Mouse (Mus musculus): ENCODE results near the gene Coro7. TPM values are rescaled to one million over a fixed set of nuclear protein-coding genes. Genes with fewer than 3 reads are reported as not detected.
"Not testable (repeated sequence)": the region's sequence is repeated elsewhere in the genome, so short reads cannot be mapped to it uniquely, and the experiment has no call there.

Coro7 gene
- total and polyA plus RNA-seq, 2 experiments from 2014 or later: 9.9 to 17.8 TPM

GRCm38 (mm10) chr16:4689371-4689770, 9.8 kb upstream of the Coro7 start:
- peak; percentile 8; the same call in 1 of the 2 replicates for TF ChIP-seq CTCF (IDR thresholded peaks at IDR 0.05; ENCODE audit: low read depth)
- H3K4me2 ChIP-seq (ENCODE audit: low read depth, low read length); DNase-seq (ENCODE audit: low spot score); H3K4me3 ChIP-seq (ENCODE audit: low read depth, low read length); H3K9ac ChIP-seq (replicated peaks; ENCODE audit: low read depth, low read length); H3K4me1 ChIP-seq (ENCODE audit: control insufficient read depth, insufficient read depth); ATAC-seq (ENCODE audit: insufficient read depth, low read depth); H3K27ac ChIP-seq (ENCODE audit: low read depth); H3K9me3 ChIP-seq (replicated peaks; ENCODE audit: control insufficient read depth, low read length); H3K27me3 ChIP-seq (ENCODE audit: control insufficient read depth, insufficient read depth, low read length): not testable (repeated sequence)
- peaks cover 68% of the 10 kb centered on the region for H3K36me3 ChIP-seq (replicated peaks; ENCODE audit: control insufficient read depth, insufficient read depth, low read length)
- 94% methylated on average over 4 of the region's 4 CpGs for whole genome bisulfite sequencing

- Histone ChIP-seq H3K4me3 (ENCODE audit: low read depth, low read length) (peak overlapping the region; percentile 63), H3K4me1 (ENCODE audit: control insufficient read depth, insufficient read depth) (peaks cover 9% of the 10 kb centered on the region; the same call in 1 of the 2 replicates), H3K36me3 (replicated peaks; ENCODE audit: control insufficient read depth, insufficient read depth, low read length) (peaks cover 22% of the 10 kb centered on the region), H3K9me3 (replicated peaks; ENCODE audit: control insufficient read depth, low read length) (no peaks in the 10 kb centered on the region), H3K9ac (replicated peaks; ENCODE audit: low read depth, low read length) (peak overlapping the region; percentile 69), H3K27ac (ENCODE audit: low read depth) (peak overlapping the region; percentile 77), H3K4me2 (ENCODE audit: low read depth, low read length) (peak overlapping the region; percentile 86), H3K27me3 (ENCODE audit: control insufficient read depth, insufficient read depth, low read length) (no peaks in the 10 kb centered on the region)
- 2% methylated on average over 9 of the region's 9 CpGs for WGBS
- ATAC-seq (ENCODE audit: insufficient read depth, low read depth) (no peak), DNase-seq (ENCODE audit: low spot score) (no peak)
- TF ChIP-seq CTCF (IDR thresholded peaks at IDR 0.05; ENCODE audit: low read depth) (no peak), EP300 (IDR thresholded peaks at IDR 0.05; ENCODE audit: low read depth) (no peak)
Measured at GRCm38 (mm10) chr16:4684457-4684791, 4.8 kb upstream of the Coro7 start.

DNA sequence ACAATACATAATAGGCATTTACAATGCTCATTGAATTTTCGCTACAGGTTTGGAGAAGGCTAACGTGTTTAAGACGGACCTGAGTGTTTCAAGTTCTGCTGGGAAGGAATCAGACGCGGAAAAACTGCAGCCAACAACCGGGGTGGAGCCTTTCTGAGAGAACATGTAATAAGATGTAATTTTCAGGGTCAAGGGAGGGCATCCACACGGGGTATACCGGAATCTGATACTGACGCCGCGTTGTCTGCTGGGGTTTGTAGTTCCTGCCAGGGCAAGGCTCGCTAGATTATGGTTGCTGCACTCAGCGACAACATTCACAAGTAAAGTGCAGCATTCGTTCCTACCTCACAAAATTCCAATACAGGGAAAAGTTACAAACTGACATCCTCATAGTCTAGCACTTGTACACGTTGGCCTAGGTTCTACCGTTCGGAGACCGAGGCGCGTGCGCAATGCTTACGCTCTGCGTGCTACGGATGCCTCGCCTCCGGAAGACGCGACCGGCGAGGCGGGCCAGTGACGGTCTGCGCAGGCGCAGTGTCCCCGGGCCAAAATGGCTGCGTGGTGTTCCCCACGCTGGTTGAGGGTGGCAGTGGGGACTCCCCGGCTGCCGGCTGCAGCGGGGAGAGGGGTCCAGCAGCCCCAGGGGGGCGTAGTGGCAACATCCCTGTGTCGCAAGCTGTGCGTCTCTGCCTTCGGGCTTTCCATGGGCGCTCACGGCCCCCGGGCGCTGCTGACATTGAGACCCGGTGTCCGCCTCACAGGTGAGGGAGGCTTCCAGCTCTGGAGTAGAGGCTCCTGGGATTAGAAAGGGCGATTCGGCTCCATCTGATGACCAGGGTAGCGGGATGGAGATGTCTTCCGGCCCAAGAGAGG, 4.2 kb upstream of the Coro7 start:
- Histone ChIP-seq H3K36me3 (replicated peaks; ENCODE audit: control insufficient read depth, insufficient read depth, low read length) (peaks cover 16% of the 10 kb centered on the region), H3K4me1 (ENCODE audit: control insufficient read depth, insufficient read depth) (peaks cover 12% of the 10 kb centered on the region), H3K27ac (ENCODE audit: low read depth) (peak overlapping the region; percentile 77), H3K4me3 (ENCODE audit: low read depth, low read length) (peak overlapping the region; percentile 63), H3K9me3 (replicated peaks; ENCODE audit: control insufficient read depth, low read length) (no peaks in the 10 kb centered on the region), H3K4me2 (ENCODE audit: low read depth, low read length) (peak overlapping the region; percentile 86), H3K9ac (replicated peaks; ENCODE audit: low read depth, low read length) (peak overlapping the region; percentile 69), H3K27me3 (ENCODE audit: control insufficient read depth, insufficient read depth, low read length) (no peaks in the 10 kb centered on the region)
- TF ChIP-seq CTCF (IDR thresholded peaks at IDR 0.05; ENCODE audit: low read depth): no peak
- TF ChIP-seq EP300 (IDR thresholded peaks at IDR 0.05; ENCODE audit: low read depth): peak; percentile 39; the same call in 1 of the 2 replicates
- WGBS: under 1% methylated on average over 54 of the region's 54 CpGs
- ATAC-seq (ENCODE audit: insufficient read depth, low read depth): peak; percentile 81
- DNase-seq (ENCODE audit: low spot score): peak; percentile 91

- peak overlapping the region; percentile 77 for H3K27ac ChIP-seq (ENCODE audit: low read depth)
Measured at GRCm38 (mm10) chr16:4683193-4683580, 3.6 kb upstream of the Coro7 start.

GRCm38 (mm10) chr16:4682628-4683179, 3.1 kb upstream of the Coro7 start:
- ATAC-seq (ENCODE audit: insufficient read depth, low read depth) (no peak), DNase-seq (ENCODE audit: low spot score) (no peak)
- Histone ChIP-seq H3K9ac (replicated peaks; ENCODE audit: low read depth, low read length) (no peak overlapping the region), H3K9me3 (replicated peaks; ENCODE audit: control insufficient read depth, low read length) (no peaks in the 10 kb centered on the region), H3K4me3 (ENCODE audit: low read depth, low read length) (no peak overlapping the region), H3K27me3 (ENCODE audit: control insufficient read depth, insufficient read depth, low read length) (no peaks in the 10 kb centered on the region), H3K36me3 (replicated peaks; ENCODE audit: control insufficient read depth, insufficient read depth, low read length) (peaks cover 8% of the 10 kb centered on the region; the same call in 1 of the 2 replicates), H3K4me2 (ENCODE audit: low read depth, low read length) (no peak overlapping the region), H3K27ac (ENCODE audit: low read depth) (peak overlapping the region; percentile 77; the same call in 1 of the 2 replicates), H3K4me1 (ENCODE audit: control insufficient read depth, insufficient read depth) (peaks cover 16% of the 10 kb centered on the region)
- TF ChIP-seq EP300 (IDR thresholded peaks at IDR 0.05; ENCODE audit: low read depth) (no peak), CTCF (IDR thresholded peaks at IDR 0.05; ENCODE audit: low read depth) (no peak)
- 82% methylated on average over 4 of the region's 4 CpGs for WGBS

More at GRCm38 (mm10) chr16:4683193-4683580, 3.6 kb upstream of the Coro7 start:
- peaks cover 13% of the 10 kb centered on the region for H3K36me3 ChIP-seq (replicated peaks; ENCODE audit: control insufficient read depth, insufficient read depth, low read length)
- H3K9me3 ChIP-seq (replicated peaks; ENCODE audit: control insufficient read depth, low read length): no peaks in the 10 kb centered on the region
- DNase-seq (ENCODE audit: low spot score) (no peak), ATAC-seq (ENCODE audit: insufficient read depth, low read depth) (no peak)
- peak overlapping the region; percentile 63 for H3K4me3 ChIP-seq (ENCODE audit: low read depth, low read length)
- H3K4me1 ChIP-seq (ENCODE audit: control insufficient read depth, insufficient read depth): peaks cover 16% of the 10 kb centered on the region
- H3K9ac ChIP-seq (replicated peaks; ENCODE audit: low read depth, low read length): peak overlapping the region; percentile 69; the same call in 1 of the 2 replicates
- TF ChIP-seq EP300 (IDR thresholded peaks at IDR 0.05; ENCODE audit: low read depth) (no peak), CTCF (IDR thresholded peaks at IDR 0.05; ENCODE audit: low read depth) (no peak)
- H3K4me2 ChIP-seq (ENCODE audit: low read depth, low read length): peak overlapping the region; percentile 86
- WGBS: 22% methylated on average over 9 of the region's 9 CpGs
- H3K27me3 ChIP-seq (ENCODE audit: control insufficient read depth, insufficient read depth, low read length): no peaks in the 10 kb centered on the region

DNA sequence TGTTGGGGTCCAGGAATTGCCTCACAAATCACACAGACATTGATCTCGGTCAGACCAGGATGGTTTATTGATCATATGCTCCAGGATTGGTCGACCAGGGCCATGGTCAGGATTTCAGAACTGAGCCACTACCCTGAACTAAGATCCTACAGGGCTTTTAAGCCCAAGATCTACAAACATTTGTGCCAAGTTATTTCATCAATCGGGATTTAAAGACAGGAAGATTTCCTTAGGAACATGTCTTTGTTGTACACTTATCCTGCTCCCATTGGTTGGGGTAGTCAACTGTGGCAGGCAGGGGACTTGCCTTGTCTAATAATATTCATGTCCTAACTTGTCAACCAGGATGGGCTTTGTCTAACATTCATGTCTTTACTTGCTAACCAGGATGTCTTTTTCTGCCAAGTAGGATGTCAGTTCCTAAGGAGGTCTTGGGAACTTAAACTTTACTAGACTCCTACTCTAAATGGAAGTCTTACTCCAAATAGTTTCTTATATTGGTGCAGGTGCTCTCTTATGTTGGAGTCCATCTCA, 1.4 kb upstream of the Coro7 start:
- WGBS: 75% methylated on average over 3 of the region's 3 CpGs
- H3K4me2 ChIP-seq (ENCODE audit: low read depth, low read length); H3K4me3 ChIP-seq (ENCODE audit: low read depth, low read length); H3K27me3 ChIP-seq (ENCODE audit: control insufficient read depth, insufficient read depth, low read length); H3K36me3 ChIP-seq (replicated peaks; ENCODE audit: control insufficient read depth, insufficient read depth, low read length); H3K27ac ChIP-seq (ENCODE audit: low read depth); ATAC-seq (ENCODE audit: insufficient read depth, low read depth); DNase-seq (ENCODE audit: low spot score); H3K9ac ChIP-seq (replicated peaks; ENCODE audit: low read depth, low read length); H3K9me3 ChIP-seq (replicated peaks; ENCODE audit: control insufficient read depth, low read length): not testable (repeated sequence)
- H3K4me1 ChIP-seq (ENCODE audit: control insufficient read depth, insufficient read depth): peaks cover 16% of the 10 kb centered on the region
